Comparison of ENCODE assay signal across 7 mouse cellular contexts in genomic region chr3:25675069-25675468, GRCm38 (mm10).
DNase-seq lines count a peak whose midpoint lies in the region; ATAC-seq lines count a peak whose summit lies in the region.

No protein-coding gene starts in this region.

- no peak overlapping the region for H3K4me2 ChIP-seq in forebrain, embryonic 16.5 days (ENCODE audit: low read length)

- H3K4me1 ChIP-seq in forebrain, embryonic 16.5 days (replicated peaks; ENCODE audit: control insufficient read depth, insufficient read depth, low read length): no peaks in the 10 kb centered on the region

- H3K27me3 ChIP-seq in forebrain, embryonic 16.5 days (replicated peaks; ENCODE audit: control insufficient read depth, insufficient read depth, low read length): no peaks in the 10 kb centered on the region

- H3K36me3 ChIP-seq in forebrain, embryonic 16.5 days (ENCODE audit: control insufficient read depth, insufficient read depth): no peaks in the 10 kb centered on the region

- WGBS in forebrain, embryonic 16.5 days: 60% methylated on average over 3 of the region's 3 CpGs

- H3K27ac ChIP-seq in forebrain, embryonic 16.5 days (ENCODE audit: low read length): no peak overlapping the region

- ATAC-seq in forebrain, embryonic 16.5 days: no peak

- no peaks in the 10 kb centered on the region for H3K9me3 ChIP-seq in forebrain, embryonic 16.5 days (ENCODE audit: control insufficient read depth, low read length)

- H3K4me3 ChIP-seq in forebrain, embryonic 16.5 days (replicated peaks; ENCODE audit: low read length): no peak overlapping the region

- peak; percentile 15 for DNase-seq in left cerebral cortex, postnatal 4 days
- DNase-seq in left cerebral cortex, postnatal 10 days (ENCODE audit: extremely low spot score in 1 of 2, low spot score in 2 of 2): no peak
- peak; percentile 59 for DNase-seq in R1 (ENCODE audit: low read depth, low spot score)
- peak; percentile 3 for DNase-seq in c-Kit-positive CD71-positive TER-119-positive erythroid progenitor cells, embryonic 14.5 days (ENCODE audit: low spot score)
- peak; percentile 21 to 74 for DNase-seq in kidney, postnatal 36 days
- no peak for DNase-seq in yolk sac, embryonic 10.5 days (ENCODE audit: low spot score)

- intact Hi-C loops in left cerebral cortex, postnatal 4 days (cut with DNase I): no loop called here
- intact Hi-C loops in left cerebral cortex, postnatal 10 days (cut with DNase I): no loop called here

- H3K9ac ChIP-seq in forebrain, embryonic 16.5 days (replicated peaks; ENCODE audit: low read depth, low read length): no peak overlapping the region

Comparison
In these comparisons a context has a peak if more than half of its experiments do, and no peak if none do; other contexts are left out.
1. DNase-seq: peak in left cerebral cortex, postnatal 4 days (single experiment), R1 (single experiment), c-Kit-positive CD71-positive TER-119-positive erythroid progenitor cells, embryonic 14.5 days (single experiment) and kidney, postnatal 36 days (2 of 2); none in left cerebral cortex, postnatal 10 days (0 of 2) and yolk sac, embryonic 10.5 days (single experiment).